Mouse (Mus musculus): Measurements from ENCODE around the gene Abcf3. TPM values are rescaled to one million over a fixed set of nuclear protein-coding genes. Genes with fewer than 3 reads are reported as not detected.

Abcf3 gene
- total RNA-seq, 2 experiments from 2014 or later = 38.7 to 60.5 TPM

- ATAC-seq (replicated peaks; ENCODE audit: low FRiP score, low TSS enrichment, poor library complexity, severe bottlenecking) = no peak
These were observed 56.3 kb downstream of the Abcf3 start for GRCm38 (mm10) chr16:20604705-20605104.

GRCm38 (mm10) chr16:20610501-20611356 is 62.4 kb downstream of the Abcf3 start:
- peak; percentile 69 for ATAC-seq (replicated peaks; ENCODE audit: low FRiP score, low TSS enrichment, poor library complexity, severe bottlenecking)

Other genes starting within 250 kb of the Abcf3 start
- 59.2 and 60.9 TPM in 2 replicates for gene Parl, start 246.2 kb upstream of the Abcf3 start, total RNA-seq (2014; fragmentation: Nextera tagmentation)
- 101 and 125 TPM in 2 replicates for gene Parl, start 246.2 kb upstream of the Abcf3 start, total RNA-seq (2017)
- gene Cyp2ab1, start 223.2 kb upstream of the Abcf3 start, total RNA-seq (2014; fragmentation: Nextera tagmentation) = not detected in 2 replicates
- gene Cyp2ab1, start 223.2 kb upstream of the Abcf3 start, total RNA-seq (2017) = not detected in 2 replicates
- 71.7 and 81.0 TPM in 2 replicates for gene Abcc5, start 122.2 kb upstream of the Abcf3 start, total RNA-seq (2014; fragmentation: Nextera tagmentation)
- gene Abcc5, start 122.2 kb upstream of the Abcf3 start, total RNA-seq (2017) = 29.2 and 40.1 TPM in 2 replicates
- 80.8 and 82.4 TPM in 2 replicates for gene Eif2b5, start 49.8 kb upstream of the Abcf3 start, total RNA-seq (2014; fragmentation: Nextera tagmentation)
- gene Eif2b5, start 49.8 kb upstream of the Abcf3 start, total RNA-seq (2017) = 108 TPM in 2 replicates
- gene Dvl3, start 31.6 kb upstream of the Abcf3 start, total RNA-seq (2014; fragmentation: Nextera tagmentation) = 27.7 and 32.8 TPM in 2 replicates
- gene Dvl3, start 31.6 kb upstream of the Abcf3 start, total RNA-seq (2017) = 2.7 and 3.3 TPM in 2 replicates
- 166 and 200 TPM in 2 replicates for gene Ap2m1, start 13.1 kb upstream of the Abcf3 start, total RNA-seq (2014; fragmentation: Nextera tagmentation)
- 113 and 150 TPM in 2 replicates for gene Ap2m1, start 13.1 kb upstream of the Abcf3 start, total RNA-seq (2017)
- not detected in 2 replicates for gene Vwa5b2, start 40.9 kb downstream of the Abcf3 start, total RNA-seq (2014; fragmentation: Nextera tagmentation)
- gene Vwa5b2, start 40.9 kb downstream of the Abcf3 start, total RNA-seq (2017) = not detected in 2 replicates
- 13.3 and 32.7 TPM in 2 replicates for gene Eef1akmt4, start 63.0 kb downstream of the Abcf3 start, total RNA-seq (2014; fragmentation: Nextera tagmentation)
- gene Eef1akmt4, start 63.0 kb downstream of the Abcf3 start, total RNA-seq (2017) = 5.4 and 6.5 TPM in 2 replicates
- not detected in 2 replicates for gene Gm49333, start 63.0 kb downstream of the Abcf3 start, total RNA-seq (2014; fragmentation: Nextera tagmentation)
- not detected in 2 replicates for gene Gm49333, start 63.0 kb downstream of the Abcf3 start, total RNA-seq (2017)
- gene Alg3, start 63.2 kb downstream of the Abcf3 start, total RNA-seq (2014; fragmentation: Nextera tagmentation) = 28.7 and 36.6 TPM in 2 replicates
- 24.3 and 33.1 TPM in 2 replicates for gene Alg3, start 63.2 kb downstream of the Abcf3 start, total RNA-seq (2017)
- not detected in 2 replicates for gene Camk2n2, start 72.7 kb downstream of the Abcf3 start, total RNA-seq (2014; fragmentation: Nextera tagmentation)
- not detected in 2 replicates for gene Camk2n2, start 72.7 kb downstream of the Abcf3 start, total RNA-seq (2017)
- not detected in 2 replicates for gene Ece2, start 81.3 kb downstream of the Abcf3 start, total RNA-seq (2014; fragmentation: Nextera tagmentation)
- gene Ece2, start 81.3 kb downstream of the Abcf3 start, total RNA-seq (2017) = not detected in 2 replicates
- gene Psmd2, start 103.1 kb downstream of the Abcf3 start, total RNA-seq (2014; fragmentation: Nextera tagmentation) = 234 and 246 TPM in 2 replicates
- 233 and 271 TPM in 2 replicates for gene Psmd2, start 103.1 kb downstream of the Abcf3 start, total RNA-seq (2017)
- gene Eif4g1, start 119.7 kb downstream of the Abcf3 start, total RNA-seq (2014; fragmentation: Nextera tagmentation) = 287 and 336 TPM in 2 replicates
- 332 and 405 TPM in 2 replicates for gene Eif4g1, start 119.7 kb downstream of the Abcf3 start, total RNA-seq (2017)
- gene Fam131a, start 144.7 kb downstream of the Abcf3 start, total RNA-seq (2014; fragmentation: Nextera tagmentation) = not detected in 2 replicates
- 0.85 TPM in 1 of 2 replicates, not detected in the other for gene Fam131a, start 144.7 kb downstream of the Abcf3 start, total RNA-seq (2017)
- 81.4 and 97.1 TPM in 2 replicates for gene Polr2h, start 169.1 kb downstream of the Abcf3 start, total RNA-seq (2014; fragmentation: Nextera tagmentation)
- 103 and 142 TPM in 2 replicates for gene Polr2h, start 169.1 kb downstream of the Abcf3 start, total RNA-seq (2017)
- 16.7 and 29.1 TPM in 2 replicates for gene Clcn2, start 169.2 kb downstream of the Abcf3 start, total RNA-seq (2014; fragmentation: Nextera tagmentation)
- gene Clcn2, start 169.2 kb downstream of the Abcf3 start, total RNA-seq (2017) = 4.9 and 8.0 TPM in 2 replicates
- not detected in 2 replicates for gene Chrd, start 184.6 kb downstream of the Abcf3 start, total RNA-seq (2014; fragmentation: Nextera tagmentation)
- not detected in 2 replicates for gene Chrd, start 184.6 kb downstream of the Abcf3 start, total RNA-seq (2017)
- gene Thpo, start 185.9 kb downstream of the Abcf3 start, total RNA-seq (2014; fragmentation: Nextera tagmentation) = not detected in 2 replicates
- gene Thpo, start 185.9 kb downstream of the Abcf3 start, total RNA-seq (2017) = not detected in 2 replicates

Data from megakaryocyte-erythroid progenitor cell, adult 5-6 weeks (primary cell).